Mouse (Mus musculus) gastrocnemius, adult 8-10 months (tissue): Measurements from ENCODE around the gene Mtg2. TPM values are rescaled to one million over a fixed set of nuclear protein-coding genes. Genes with fewer than 3 reads are reported as not detected.

Experiments used
- DNase-seq, 2 experiments: peaks; one replicate each; pipeline ENCODE4 v3.0.0; 2022; ENCODE audit warnings: low spot score in 2 of 2
- total RNA-seq, 4 experiments: library from RNA; stranded (reverse); gene quantifications; 2 replicates each; pipeline ENCODE4 v1.2.4; 2022

Mtg2 gene
- total RNA-seq, 4 experiments from 2014 or later = 14.1 to 17.9 (median 16.3) TPM

DNA sequence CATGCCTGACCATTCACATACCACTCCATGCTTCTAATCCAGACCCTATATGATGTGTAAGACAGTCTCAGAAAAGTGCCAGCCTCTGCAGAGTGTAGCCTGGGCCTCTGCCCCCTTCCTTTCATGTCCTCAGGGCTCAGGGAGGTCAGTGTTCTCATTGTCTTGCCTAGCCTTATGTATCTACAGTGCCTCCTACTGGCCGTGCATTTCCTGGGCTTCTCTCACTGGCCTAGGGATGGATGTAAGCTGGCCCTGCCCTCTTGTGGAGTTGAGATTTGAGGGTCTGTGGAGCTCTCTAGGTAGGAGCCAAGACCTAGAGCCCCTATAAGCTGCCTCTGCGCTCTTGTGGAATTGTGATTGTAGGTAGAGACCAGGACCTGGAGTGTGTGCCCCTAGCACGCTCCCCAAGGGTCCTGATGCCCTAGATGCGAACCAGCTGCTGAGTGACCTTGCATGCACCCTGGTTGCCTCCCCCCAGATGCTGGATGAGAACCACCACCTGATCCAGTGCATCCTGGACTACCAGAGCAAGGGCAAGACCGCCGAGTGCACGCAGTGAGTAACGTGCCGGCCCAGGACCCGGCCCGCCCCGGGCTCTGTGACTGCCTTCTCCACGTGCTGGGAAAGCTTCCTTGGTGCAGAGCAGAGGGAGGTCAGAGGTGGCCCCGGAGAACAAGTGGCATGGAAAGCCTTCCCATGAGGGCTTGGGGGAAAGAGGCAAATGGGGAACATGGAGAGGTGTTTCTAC, 18.2 kb upstream of the Mtg2 start:
- no peak for DNase-seq

- DNase-seq = peak in 1 of 2 experiments; percentile 20
Observed at GRCm38 (mm10) chr2:180053001-180053400, 17.4 kb upstream of the Mtg2 start.

DNA sequence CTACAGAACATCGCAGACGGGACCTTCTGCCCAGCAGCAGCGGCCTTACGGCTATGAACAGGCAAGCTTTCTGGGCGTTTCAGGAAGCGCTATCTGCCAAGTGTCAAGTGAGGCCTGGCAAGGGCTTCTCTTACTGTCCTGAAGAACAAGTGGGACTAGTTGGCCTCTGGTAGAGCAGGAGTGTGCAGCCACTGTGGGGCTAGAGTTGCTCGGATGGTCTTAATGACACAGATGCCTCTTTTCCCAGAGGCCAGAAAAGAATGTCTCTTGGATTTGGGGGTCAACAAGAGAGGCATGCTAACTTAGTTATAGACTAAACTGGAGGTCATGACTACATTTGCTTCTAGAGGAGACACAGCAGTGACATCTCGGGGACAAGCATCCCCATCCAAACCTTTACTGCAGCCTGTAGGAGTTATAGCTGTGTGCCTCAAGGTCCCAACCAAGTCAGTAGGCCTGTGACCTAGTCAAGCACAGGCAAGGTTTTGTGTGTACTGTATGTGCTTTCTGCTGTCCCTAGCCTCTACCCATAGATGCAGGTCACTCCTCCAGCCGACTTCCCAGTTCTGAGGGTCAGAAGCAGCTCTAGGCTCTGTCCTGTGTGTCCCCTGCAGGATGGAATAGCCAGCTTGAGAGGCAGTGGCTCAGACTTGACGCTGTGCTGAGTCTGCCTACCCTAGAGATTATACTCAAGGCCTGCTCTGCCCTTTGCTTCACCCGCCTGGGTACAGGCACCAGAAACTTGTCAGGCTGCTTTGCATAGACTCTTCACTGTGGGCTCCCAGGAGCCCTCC, 6.9 kb upstream of the Mtg2 start:
- DNase-seq = no peak

DNA sequence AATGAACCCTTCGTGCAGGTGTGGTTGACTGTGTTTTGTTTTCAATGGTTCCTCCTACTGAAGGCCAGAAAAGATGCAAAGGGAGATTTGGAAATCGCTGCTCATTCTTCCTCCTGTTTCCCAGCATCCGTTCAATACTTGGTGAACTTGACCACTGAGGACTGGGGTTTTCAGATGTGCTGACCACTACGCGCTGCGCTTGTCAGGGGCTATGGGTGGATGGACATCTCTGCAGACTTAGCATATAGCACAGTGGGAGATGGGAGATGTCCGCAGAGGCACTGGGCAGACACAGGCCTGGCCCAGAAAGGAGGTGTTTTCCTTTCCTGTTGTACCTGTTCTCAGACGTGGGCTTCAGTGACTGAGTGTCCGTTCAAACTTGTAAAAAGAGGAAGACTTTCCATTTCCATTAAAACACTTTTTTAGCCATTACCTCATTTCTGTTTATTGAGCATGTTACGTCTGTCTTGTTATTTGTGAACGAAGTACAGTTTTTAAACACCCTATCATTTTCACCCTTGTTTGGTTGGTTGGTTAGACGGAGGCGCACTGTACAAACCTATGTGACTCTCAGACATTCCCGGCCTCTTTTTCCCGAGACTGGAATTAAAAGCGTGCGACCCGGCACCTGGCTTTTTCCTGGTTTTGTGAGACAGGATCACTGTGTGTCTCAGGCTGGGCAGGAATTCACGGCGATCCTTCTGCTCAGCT, 463 bp upstream of the Mtg2 start:
- no peak for DNase-seq

- no peak for DNase-seq
Observed at GRCm38 (mm10) chr2:180071671-180072070, 1.3 kb downstream of the Mtg2 start.

GRCm38 (mm10) chr2:180072886-180073285, 2.5 kb downstream of the Mtg2 start:
- no peak for DNase-seq

DNA sequence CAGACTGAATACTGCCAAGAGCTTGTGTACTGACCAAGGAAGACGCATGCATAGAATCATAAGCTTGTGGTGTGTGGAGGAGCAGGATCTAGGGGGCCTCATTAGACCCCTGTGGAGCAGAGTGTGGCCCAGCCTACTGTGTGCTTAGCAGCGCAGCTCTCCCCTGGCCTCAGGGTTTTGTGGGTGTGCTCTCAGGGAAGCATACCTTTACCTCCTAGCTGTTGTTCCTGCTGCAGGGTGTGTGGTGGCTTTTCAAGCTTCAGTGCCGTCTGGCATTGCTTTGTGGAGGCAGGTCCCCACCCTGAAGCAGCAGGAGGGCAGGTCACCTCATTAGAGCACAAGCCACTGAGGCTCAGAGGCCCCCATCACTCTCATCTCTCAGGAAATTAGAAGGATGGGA, 7.2 kb downstream of the Mtg2 start:
- DNase-seq = no peak

GRCm38 (mm10) chr2:180080680-180081079, 10.3 kb downstream of the Mtg2 start:
- DNase-seq = no peak

GRCm38 (mm10) chr2:180083063-180083462, 12.7 kb downstream of the Mtg2 start:
- no peak for DNase-seq

GRCm38 (mm10) chr2:180084565-180084964, 14.2 kb downstream of the Mtg2 start:
- DNase-seq = no peak

GRCm38 (mm10) chr2:180085926-180086636, 15.7 kb downstream of the Mtg2 start:
- no peak for DNase-seq

DNA sequence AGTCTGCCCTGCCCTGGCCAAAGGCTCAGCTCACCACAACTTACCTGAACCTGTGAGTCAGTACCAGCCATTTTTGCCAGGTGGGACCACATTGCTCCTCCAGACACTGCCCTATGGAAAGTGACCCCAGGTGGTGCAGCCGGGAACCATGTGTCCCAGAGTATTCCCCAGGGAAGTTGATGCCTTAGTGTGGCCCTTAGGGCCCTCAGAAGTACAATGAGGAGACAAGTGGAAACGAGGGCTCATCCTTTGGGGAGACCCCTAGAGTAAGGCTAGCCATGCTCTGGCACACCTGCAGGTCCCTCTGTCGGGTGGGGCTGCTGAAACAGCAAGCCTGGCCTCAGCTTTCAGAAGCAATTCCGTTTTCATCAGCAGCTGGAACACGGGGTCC, 16.2 kb downstream of the Mtg2 start:
- DNase-seq = no peak

GRCm38 (mm10) chr2:180087472-180087871, 17.1 kb downstream of the Mtg2 start:
- no peak for DNase-seq

DNA sequence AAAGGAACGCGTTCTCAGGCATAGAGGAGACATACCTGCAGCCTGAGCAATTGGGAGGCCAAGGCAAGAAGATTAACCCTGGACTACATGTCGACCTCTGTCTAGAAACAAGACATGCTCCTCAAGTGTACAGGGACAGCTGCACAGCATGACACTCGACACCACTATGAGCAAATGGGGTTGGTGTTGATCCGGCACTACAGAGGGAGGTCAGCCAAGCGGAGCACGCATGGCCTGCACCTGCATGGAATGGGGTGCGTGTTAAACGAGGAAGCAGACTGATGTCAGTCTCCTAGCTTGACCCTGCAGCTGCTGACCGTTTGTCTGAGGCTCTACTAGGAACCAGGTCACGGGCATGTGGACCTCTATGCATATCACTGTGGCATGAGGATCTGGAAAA, 19.9 kb downstream of the Mtg2 start:
- DNase-seq = peak in 1 of 2 experiments; percentile 5

GRCm38 (mm10) chr2:180095711-180096110, 25.3 kb downstream of the Mtg2 start:
- peak in 1 of 2 experiments; percentile 2 for DNase-seq

- DNase-seq = no peak
Observed at GRCm38 (mm10) chr2:180097585-180097984, 27.2 kb downstream of the Mtg2 start.

- DNase-seq = no peak
Observed at GRCm38 (mm10) chr2:180098167-180098566, 27.8 kb downstream of the Mtg2 start.

DNA sequence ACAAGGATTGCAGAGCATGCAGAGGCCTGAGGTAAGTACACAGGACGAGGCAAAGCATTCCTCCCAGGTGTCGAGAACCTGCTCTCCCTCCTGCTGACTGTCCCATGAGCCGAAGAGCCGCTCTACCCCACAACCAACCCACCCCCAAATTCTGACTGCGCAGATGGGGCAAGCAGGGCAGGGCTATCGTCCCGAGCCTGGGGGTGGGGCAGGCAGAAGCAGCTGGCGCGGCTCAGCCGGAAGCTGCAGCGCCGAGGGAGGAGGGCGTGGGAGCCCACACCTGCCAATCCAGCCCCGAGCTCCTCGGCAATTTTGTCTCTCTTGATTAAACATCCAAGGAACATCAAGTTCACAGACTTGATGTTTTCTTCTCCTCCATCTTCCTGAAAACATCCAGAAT, 29.1 kb downstream of the Mtg2 start:
- no peak for DNase-seq

DNA sequence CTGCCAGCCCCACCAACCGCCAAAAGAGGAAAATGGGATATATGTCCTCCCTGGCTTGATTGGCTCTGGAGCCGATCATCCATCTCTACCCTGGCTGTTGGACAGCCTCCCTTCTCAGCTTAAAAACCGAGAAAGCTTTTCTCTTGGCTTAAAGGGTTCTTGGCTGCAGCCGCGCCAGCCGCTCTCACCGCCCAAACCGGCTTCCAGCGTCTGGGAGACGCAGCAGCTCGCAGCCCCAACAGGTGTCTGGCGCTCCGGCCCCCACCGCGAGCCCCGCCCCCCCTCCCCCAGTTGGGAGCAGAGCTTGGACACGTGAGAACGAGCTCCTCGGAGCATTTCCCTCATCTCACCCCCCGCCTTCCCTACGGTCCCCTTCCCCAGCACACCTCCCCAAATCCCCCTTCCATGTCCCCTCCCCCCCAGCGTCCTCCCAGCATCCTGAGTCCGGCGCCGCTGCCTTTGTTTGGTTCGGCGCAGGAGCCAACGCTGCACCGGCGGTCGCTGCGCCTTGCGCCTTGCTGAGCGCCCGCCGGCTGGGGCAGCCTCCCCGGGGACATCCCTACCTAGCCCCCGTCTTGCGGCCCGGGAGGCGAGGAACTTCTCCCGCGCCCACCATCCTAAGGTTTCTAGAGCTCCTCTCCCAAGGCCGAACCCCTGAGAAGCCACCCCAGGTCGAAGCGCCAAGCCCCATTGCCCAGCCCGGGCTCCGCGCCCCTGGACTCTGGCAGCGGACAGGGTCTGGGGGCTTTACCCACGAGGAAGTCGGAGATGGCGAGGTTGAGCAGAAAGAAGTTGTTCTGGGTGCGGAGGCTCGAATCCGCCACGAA, 33.0 kb downstream of the Mtg2 start:
- DNase-seq = no peak

- DNase-seq = peak in 1 of 2 experiments; percentile 50
Observed at GRCm38 (mm10) chr2:180103978-180104658, 33.7 kb downstream of the Mtg2 start, which contains the start of gene Hrh3. Gene Hrh3 (minus strand): TSS chr2:180104488.
